Mouse (Mus musculus) splenic B cell, adult 2 months (primary cell): ENCODE results near the gene Ttc30a2.

Experiments used
- DNase-seq: peaks from one replicate; pipeline ENCODE4 v3.0.0-alpha.2; 2011; ENCODE audit warnings: low read depth, low spot score
- H3K27me3 ChIP-seq: 2 replicates; pipeline ENCODE4 v1.6.1; 2012; ENCODE audit warnings: mild to moderate bottlenecking, low read length, moderate library complexity, mixed read lengths; ENCODE audit not compliant: control insufficient read depth, poor library complexity, insufficient read depth, severe bottlenecking
- H3K36me3 ChIP-seq: 2 replicates; pipeline ENCODE4 v1.6.1; 2012; ENCODE audit warnings: mild to moderate bottlenecking, low read length, moderate library complexity, mixed read lengths; ENCODE audit not compliant: control insufficient read depth, poor library complexity, insufficient read depth, severe bottlenecking

The Ttc30a2 gene

DNA sequence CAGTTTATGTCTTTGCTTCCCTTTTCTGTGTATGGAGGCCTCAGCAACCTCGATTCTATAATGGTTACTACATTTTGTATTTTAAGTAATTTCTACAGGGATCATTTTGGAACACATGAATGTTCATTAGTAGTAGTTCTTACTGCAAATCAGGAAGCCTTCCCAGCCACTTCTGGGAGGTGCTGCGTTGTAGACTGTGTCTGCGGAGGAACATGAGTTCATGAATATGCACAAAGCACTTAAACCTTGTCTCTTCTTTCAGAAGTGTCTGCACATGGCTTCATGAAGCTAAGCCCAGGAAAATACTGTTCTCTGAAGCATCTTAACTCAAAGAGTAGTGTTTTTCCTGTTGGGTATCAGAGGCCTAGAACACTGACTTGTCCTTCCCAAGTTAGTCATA, 50.0 kb downstream of the Ttc30a2 start:
- peaks cover 9% of the 10 kb centered on the region; the same call in 1 of the 2 replicates for H3K36me3 ChIP-seq
- no peaks in the 10 kb centered on the region for H3K27me3 ChIP-seq
- no peak for DNase-seq

- no peaks in the 10 kb centered on the region for H3K27me3 ChIP-seq
- peaks cover 9% of the 10 kb centered on the region; the same call in 1 of the 2 replicates for H3K36me3 ChIP-seq
- DNase-seq: no peak
Observed at GRCm38 (mm10) chr2:75926061-75926460, 51.9 kb downstream of the Ttc30a2 start.
